Mouse (Mus musculus): Measurements from ENCODE around the gene Slfn14. TPM values are rescaled to one million over a fixed set of nuclear protein-coding genes. Genes with fewer than 3 reads are reported as not detected.
A peak's percentile ranks its signal among the peaks of the same experiment; 100 is the strongest.

Gene Slfn14
- polyA plus RNA-seq, 1 experiment, result 0.05 TPM

GRCm38 (mm10) chr11:83230966-83231365 lies 55.6 kb downstream of the Slfn14 start:
- DNase-seq (ENCODE audit: low read depth), result peak; percentile 4
- TF ChIP-seq POLR2A (IDR thresholded peaks at IDR 0.05; ENCODE audit: borderline replicate concordance, extremely low read depth, insufficient read depth, insufficient read length, poor library complexity, severe bottlenecking) (no peak), CTCF (IDR thresholded peaks at IDR 0.05; ENCODE audit: borderline replicate concordance, extremely low read depth, insufficient read depth, insufficient read length) (peak; percentile 8; the same call in 1 of the 2 replicates)

GRCm38 (mm10) chr11:83227926-83228723 lies 58.4 kb downstream of the Slfn14 start:
- no peak for TF ChIP-seq CTCF (IDR thresholded peaks at IDR 0.05; ENCODE audit: borderline replicate concordance, extremely low read depth, insufficient read depth, insufficient read length)
- no peak for TF ChIP-seq POLR2A (IDR thresholded peaks at IDR 0.05; ENCODE audit: borderline replicate concordance, extremely low read depth, insufficient read depth, insufficient read length, poor library complexity, severe bottlenecking)

GRCm38 (mm10) chr11:83225371-83225960 lies 61.1 kb downstream of the Slfn14 start:
- TF ChIP-seq CTCF (IDR thresholded peaks at IDR 0.05; ENCODE audit: borderline replicate concordance, extremely low read depth, insufficient read depth, insufficient read length), result no peak
- no peak for TF ChIP-seq POLR2A (IDR thresholded peaks at IDR 0.05; ENCODE audit: borderline replicate concordance, extremely low read depth, insufficient read depth, insufficient read length, poor library complexity, severe bottlenecking)
- no peak for DNase-seq (ENCODE audit: low read depth)

More at GRCm38 (mm10) chr11:83227926-83228723, 58.4 kb downstream of the Slfn14 start:
- no peak for DNase-seq (ENCODE audit: low read depth)

Other genes with a start within 250 kb of the Slfn14 start
- 0.53 and 0.77 TPM in 2 replicates for gene Slfn2, start 221.6 kb downstream of the Slfn14 start, polyA plus RNA-seq (2012; rRNA removed)
- 0.07 TPM in 1 of 2 replicates, not detected in the other for gene Slfn1, start 169.9 kb downstream of the Slfn14 start, polyA plus RNA-seq (2012; rRNA removed)
- 0.05 and 0.07 TPM in 2 replicates for gene Slfn4, start 111.5 kb downstream of the Slfn14 start, polyA plus RNA-seq (2012; rRNA removed)
- gene Slfn3, start 95.4 kb downstream of the Slfn14 start, polyA plus RNA-seq (2012; rRNA removed), result 0.14 and 0.25 TPM in 2 replicates
- 83.2 and 149 TPM in 2 replicates for gene Ap2b1, start 12.3 kb upstream of the Slfn14 start, polyA plus RNA-seq (2012; rRNA removed)
- 13.6 and 13.7 TPM in 2 replicates for gene Pex12, start 15.9 kb upstream of the Slfn14 start, polyA plus RNA-seq (2012; rRNA removed)
- 74.3 and 88.9 TPM in 2 replicates for gene Rasl10b, start 122.4 kb upstream of the Slfn14 start, polyA plus RNA-seq (2012; rRNA removed)
- gene Gas2l2, start 142.7 kb upstream of the Slfn14 start, polyA plus RNA-seq (2012; rRNA removed), result 0.21 and 0.63 TPM in 2 replicates
- gene 1700020L24Rik, start 151.0 kb upstream of the Slfn14 start, polyA plus RNA-seq (2012; rRNA removed), result 0.53 and 0.55 TPM in 2 replicates
- gene Mmp28, start 176.3 kb upstream of the Slfn14 start, polyA plus RNA-seq (2012; rRNA removed), result 5.5 and 9.1 TPM in 2 replicates
- 51.0 and 92.8 TPM in 2 replicates for gene Taf15, start 186.4 kb upstream of the Slfn14 start, polyA plus RNA-seq (2012; rRNA removed)
- not detected in 2 replicates for gene Heatr9, start 235.4 kb upstream of the Slfn14 start, polyA plus RNA-seq (2012; rRNA removed)
- 0.21 TPM in 1 of 2 replicates, not detected in the other for gene Ccl5, start 243.8 kb upstream of the Slfn14 start, polyA plus RNA-seq (2012; rRNA removed)

Measured in brain, embryonic 14.5 days (tissue).